Mouse (Mus musculus): Measurements from ENCODE around the gene Net1. TPM values are rescaled to one million over a fixed set of nuclear protein-coding genes. Genes with fewer than 3 reads are reported as not detected.

Net1 gene
- total RNA-seq (2023) = 10 to 100 TPM; 18.1 to 23.9 TPM

DNA sequence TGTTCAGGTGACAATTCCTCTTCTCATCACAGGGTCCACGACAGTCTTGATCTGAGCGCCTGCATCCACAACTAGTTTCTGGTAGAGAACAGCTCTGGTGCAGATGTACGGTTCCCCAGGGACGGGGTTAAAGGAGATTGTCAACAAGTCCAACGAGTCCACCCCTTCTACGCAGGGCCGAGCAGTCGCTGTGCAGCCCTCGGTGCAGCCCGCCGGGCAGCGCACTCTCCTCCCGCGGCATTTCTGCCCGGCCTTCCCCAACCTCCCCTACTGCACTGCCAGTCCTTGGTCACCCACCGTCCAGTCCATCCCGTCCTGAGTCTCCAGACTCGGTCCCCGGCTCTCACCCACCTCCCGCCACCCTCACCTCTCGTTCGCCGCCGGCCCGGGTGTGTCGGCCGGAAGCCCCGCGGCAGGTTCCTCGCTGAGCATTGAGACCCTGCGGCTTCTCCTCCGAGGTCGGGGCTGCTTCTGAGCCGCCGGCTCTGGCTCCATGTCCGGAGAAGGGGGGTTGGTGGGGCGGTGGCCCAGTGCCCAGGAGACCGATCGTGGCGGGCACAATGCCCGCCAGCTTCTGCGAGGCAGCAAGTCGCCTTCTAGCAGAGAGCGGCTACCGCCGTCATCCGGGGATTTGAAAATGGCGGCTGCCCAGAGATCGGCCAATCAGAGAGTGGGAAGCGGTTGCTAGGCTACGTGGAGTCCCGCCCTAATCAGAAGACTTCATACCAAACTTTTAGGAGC lies at the start of gene Net1, which contains the start of gene Tubal3:
Net1 (minus strand) TSS at position 650 of the 741 bp plus-strand sequence.
Tubal3 (plus strand) TSS at position 704 of the 741 bp plus-strand sequence.

GRCm38 (mm10) chr13:3945249-3945648 lies 27.2 kb upstream of the Net1 start, which contains the start of gene Ucn3:
TSS of gene Ucn3 (minus strand) at chr13:3945349.

DNA sequence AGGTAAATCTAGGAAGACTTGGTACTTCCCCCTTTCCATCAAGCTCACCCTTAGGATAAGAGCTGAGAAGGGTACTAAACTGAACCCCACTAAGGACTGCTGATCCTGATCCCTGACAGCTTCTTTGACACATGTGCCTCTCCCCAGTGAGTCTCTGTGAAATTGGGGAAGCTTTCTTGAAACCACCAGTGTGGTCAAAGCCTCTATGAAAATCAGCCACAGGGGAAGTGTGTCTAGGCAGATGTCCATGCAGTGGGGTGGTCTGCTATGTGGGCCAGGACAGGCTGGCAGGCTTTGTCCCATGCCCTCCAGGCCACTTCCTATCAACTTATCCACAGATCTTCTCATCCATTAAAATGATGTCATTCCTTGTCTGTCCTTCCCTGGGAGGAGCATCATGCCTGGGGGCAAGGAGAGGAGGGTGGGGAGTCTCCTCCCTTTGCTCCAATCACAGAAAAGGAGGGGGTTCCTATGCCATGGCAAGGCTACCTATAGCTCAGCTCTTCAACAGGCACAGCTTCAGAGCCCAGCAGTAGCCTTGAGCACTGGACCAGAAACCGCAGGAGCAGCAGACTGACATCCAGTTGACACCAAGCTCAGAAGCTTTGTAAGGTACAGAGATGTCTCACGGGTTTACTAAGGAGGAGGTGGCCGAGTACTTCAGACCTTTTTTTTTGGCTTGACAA lies 64.2 kb downstream of the Net1 start, which contains the start of gene Calm5:
Calm5 (plus strand) TSS at position 526 of the 686 bp plus-strand sequence.

DNA sequence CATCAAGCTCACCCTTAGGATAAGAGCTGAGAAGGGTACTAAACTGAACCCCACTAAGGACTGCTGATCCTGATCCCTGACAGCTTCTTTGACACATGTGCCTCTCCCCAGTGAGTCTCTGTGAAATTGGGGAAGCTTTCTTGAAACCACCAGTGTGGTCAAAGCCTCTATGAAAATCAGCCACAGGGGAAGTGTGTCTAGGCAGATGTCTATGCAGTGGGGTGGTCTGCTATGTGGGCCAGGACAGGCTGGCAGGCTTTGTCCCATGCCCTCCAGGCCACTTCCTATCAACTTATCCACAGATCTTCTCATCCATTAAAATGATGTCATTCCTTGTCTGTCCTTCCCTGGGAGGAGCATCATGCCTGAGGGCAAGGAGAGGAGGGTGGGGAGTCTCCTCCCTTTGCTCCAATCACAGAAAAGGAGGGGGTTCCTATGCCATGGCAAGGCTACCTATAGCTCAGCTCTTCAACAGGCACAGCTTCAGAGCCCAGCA lies 80.7 kb downstream of the Net1 start, which contains the start of gene Calm4:
Calm4 (plus strand) TSS at position 446 of the 496 bp plus-strand sequence.

Other genes starting within 250 kb of the Net1 start
- not detected for gene Calml3, start 113.9 kb downstream of the Net1 start, total RNA-seq (2023)
- not detected for gene Calm4, start 80.5 kb downstream of the Net1 start, total RNA-seq (2023)
- not detected for gene Calm5, start 64.0 kb downstream of the Net1 start, total RNA-seq (2023)
- gene Tubal3, start 54 bp upstream of the Net1 start, total RNA-seq (2023) = not detected
- not detected for gene Ucn3, start 27.1 kb upstream of the Net1 start, total RNA-seq (2023)
- gene Akr1c14, start 130.8 kb upstream of the Net1 start, total RNA-seq (2023) = not detected
- under 1 TPM; 0.31 to 0.46 TPM for gene Akr1c18, start 232.4 kb upstream of the Net1 start, total RNA-seq (2023)

Data from neutrophil, adult 83 days (primary cell).